Mouse (Mus musculus) limb, embryonic 11.5 days (tissue): ENCODE data around the gene Ak7. TPM values are rescaled to one million over a fixed set of nuclear protein-coding genes. Genes with fewer than 3 reads are reported as not detected.
A peak's percentile ranks its signal among the peaks of the same experiment; 100 is the strongest.

Source experiments
- ATAC-seq: fragments of 200-750 bp; cut with Nextera tagmentation; 2 replicates; pipeline ENCODE4 v1.8.0; 2017; ENCODE audit warnings: low read depth; ENCODE audit not compliant: insufficient number of reproducible peaks, low FRiP score, low TSS enrichment
- DNase-seq: peaks from one replicate; pipeline ENCODE4 v3.0.0-alpha.2; 2015; ENCODE audit warnings: low spot score
- H3K27ac ChIP-seq: fragments of 300-500 bp; sonication (generic); replicated peaks from 2 replicates; pipeline ENCODE4 v1.5.1; 2014; ENCODE audit warnings: low read depth, mild to moderate bottlenecking, low read length
- H3K27me3 ChIP-seq: fragments of 300-500 bp; sonication (generic); 2 replicates; pipeline ENCODE4 v1.6.1; 2014; ENCODE audit warnings: mild to moderate bottlenecking, low read length, mixed read lengths; ENCODE audit not compliant: control insufficient read depth, insufficient read depth
- H3K36me3 ChIP-seq: fragments of 300-500 bp; sonication (generic); 2 replicates; pipeline ENCODE4 v1.6.1; 2014; ENCODE audit warnings: mild to moderate bottlenecking, low read length, moderate library complexity, mixed read lengths; ENCODE audit not compliant: control insufficient read depth, insufficient read depth
- H3K4me1 ChIP-seq: fragments of 300-500 bp; sonication (generic); 2 replicates; pipeline ENCODE4 v1.6.1; 2014; ENCODE audit warnings: low read length, mixed read lengths; ENCODE audit not compliant: control insufficient read depth, insufficient read depth
- H3K4me2 ChIP-seq: fragments of 300-500 bp; sonication (generic); 2 replicates; pipeline ENCODE4 v1.6.1; 2014; ENCODE audit warnings: low read depth, mild to moderate bottlenecking, moderate library complexity; ENCODE audit not compliant: severe bottlenecking
- H3K4me3 ChIP-seq: fragments of 300-500 bp; sonication (generic); 2 replicates; pipeline ENCODE4 v1.5.1; 2014; ENCODE audit warnings: low read depth, low read length
- H3K9ac ChIP-seq: fragments of 300-500 bp; sonication (generic); 2 replicates; pipeline ENCODE4 v1.6.1; 2014; ENCODE audit warnings: mild to moderate bottlenecking, low read length
- H3K9me3 ChIP-seq: fragments of 300-500 bp; sonication (generic); 2 replicates; pipeline ENCODE4 v1.6.1; 2016; ENCODE audit warnings: low read length; ENCODE audit not compliant: control insufficient read depth
- WGBS: fragments of 180-500 bp; shearing (Covaris S2); extraction: QIAGEN DNeasy Blood & Tissue Kit; methylation state at CpG from one replicate; pipeline ENCODE4 v1.1.7; 2014; 5-methylcytosine and 5-hydroxymethylcytosine counted together
- polyA plus RNA-seq: library from polyadenylated mRNA; unstranded; fragments of >200 nt; fragmentation: Nextera tagmentation; extraction: Ambion mirVana; gene quantifications from 2 replicates; pipeline ENCODE4 v1.2.1, GENCODE M21; 2014

Gene Ak7
- 0.09 and 0.16 TPM in 2 replicates for polyA plus RNA-seq

GRCm38 (mm10) chr12:105705799-105706487, at the start of gene Ak7:
Gene Ak7 (plus strand): TSS chr12:105705976.
- H3K36me3 ChIP-seq: 0 out of 2 replicates have a peak, but pooled peaks cover 2% of the 10 kb centered on the region
- H3K9ac ChIP-seq: no peak within 1 kb of the TSS
- H3K4me3 ChIP-seq: no peak within 1 kb of the TSS
- ATAC-seq (peak; percentile 75; the same call in 1 of the 2 replicates), DNase-seq (peak; percentile 82)
- H3K27me3 ChIP-seq: no peaks in the 10 kb centered on the region
- H3K4me2 ChIP-seq: peak within 1 kb of the TSS; percentile 29
- no peak within 1 kb of the TSS for H3K27ac ChIP-seq
- H3K4me1 ChIP-seq: no peaks in the 10 kb centered on the region
- 13% methylated on average over 22 of the region's 22 CpGs for WGBS
- no peaks in the 10 kb centered on the region for H3K9me3 ChIP-seq

- no peak overlapping the region for H3K9ac ChIP-seq
- H3K27me3 ChIP-seq: no peaks in the 10 kb centered on the region
- H3K4me3 ChIP-seq: no peak overlapping the region
- no peaks in the 10 kb centered on the region for H3K9me3 ChIP-seq
- H3K36me3 ChIP-seq: peaks cover 9% of the 10 kb centered on the region
- no peak overlapping the region for H3K27ac ChIP-seq
- WGBS: 95% methylated on average over 8 of the region's 8 CpGs
- no peaks in the 10 kb centered on the region for H3K4me1 ChIP-seq
- no peak overlapping the region for H3K4me2 ChIP-seq
- ATAC-seq (no peak), DNase-seq (no peak)
Observed at GRCm38 (mm10) chr12:105676274-105676673, 29.5 kb upstream of the Ak7 start.

DNA sequence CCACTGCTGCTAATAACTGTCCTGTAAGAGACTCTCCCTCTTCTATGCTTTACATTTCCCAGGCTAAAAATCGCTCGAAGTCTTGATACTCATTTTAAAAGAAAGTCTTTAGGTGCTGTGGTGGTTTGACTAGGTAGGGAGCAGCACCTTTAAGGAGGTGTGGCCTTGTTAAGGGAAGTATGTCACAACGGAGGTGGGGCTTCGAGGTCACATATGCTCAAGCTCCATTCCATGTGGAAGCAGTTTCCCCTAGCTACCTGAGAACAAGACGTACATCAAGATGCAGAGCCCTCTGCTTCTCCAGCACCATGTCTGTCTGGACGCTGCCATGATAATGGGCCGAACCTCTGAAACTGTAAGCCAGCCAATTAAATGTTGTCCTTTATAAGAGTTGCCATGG, 27.6 kb upstream of the Ak7 start:
- ATAC-seq: no peak
- no peaks in the 10 kb centered on the region for H3K27me3 ChIP-seq
- H3K4me3 ChIP-seq: no peak overlapping the region
- H3K9me3 ChIP-seq: no peaks in the 10 kb centered on the region
- peaks cover 2% of the 10 kb centered on the region; the same call in 1 of the 2 replicates for H3K4me1 ChIP-seq
- DNase-seq: no peak
- no peak overlapping the region for H3K4me2 ChIP-seq
- H3K36me3 ChIP-seq: peaks cover 9% of the 10 kb centered on the region
- no peak overlapping the region for H3K27ac ChIP-seq
- no peak overlapping the region for H3K9ac ChIP-seq
- WGBS: 91% methylated on average over 7 of the region's 7 CpGs

DNA sequence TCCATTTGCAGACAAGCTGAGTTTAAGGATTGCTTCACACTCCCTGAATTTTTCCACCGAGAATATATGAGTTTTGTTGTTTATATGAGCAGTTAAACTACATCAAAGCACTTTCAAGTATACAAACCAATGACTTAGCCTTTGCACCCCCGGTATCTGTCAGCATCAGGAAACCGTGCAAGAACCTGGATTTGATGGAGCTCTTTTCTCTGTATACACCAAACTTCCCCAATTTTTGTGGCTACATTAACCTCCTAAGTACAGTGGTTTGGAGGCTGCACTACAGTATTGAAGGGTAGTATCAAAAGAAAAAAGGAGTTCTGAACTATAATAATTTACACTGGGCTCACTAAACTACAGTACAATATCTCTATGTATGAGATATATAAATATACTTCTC, 27.0 kb upstream of the Ak7 start:
- no peak overlapping the region for H3K4me2 ChIP-seq
- no peak overlapping the region for H3K27ac ChIP-seq
- 86% methylated on average over 3 of the region's 3 CpGs for WGBS
- no peaks in the 10 kb centered on the region for H3K27me3 ChIP-seq
- DNase-seq (no peak), ATAC-seq (no peak)
- H3K36me3 ChIP-seq: 0 out of 2 replicates have a peak, but pooled peaks cover 5% of the 10 kb centered on the region
- no peak overlapping the region for H3K4me3 ChIP-seq
- H3K9ac ChIP-seq: no peak overlapping the region
- no peaks in the 10 kb centered on the region for H3K9me3 ChIP-seq
- H3K4me1 ChIP-seq: peaks cover 8% of the 10 kb centered on the region; the same call in 1 of the 2 replicates

DNA sequence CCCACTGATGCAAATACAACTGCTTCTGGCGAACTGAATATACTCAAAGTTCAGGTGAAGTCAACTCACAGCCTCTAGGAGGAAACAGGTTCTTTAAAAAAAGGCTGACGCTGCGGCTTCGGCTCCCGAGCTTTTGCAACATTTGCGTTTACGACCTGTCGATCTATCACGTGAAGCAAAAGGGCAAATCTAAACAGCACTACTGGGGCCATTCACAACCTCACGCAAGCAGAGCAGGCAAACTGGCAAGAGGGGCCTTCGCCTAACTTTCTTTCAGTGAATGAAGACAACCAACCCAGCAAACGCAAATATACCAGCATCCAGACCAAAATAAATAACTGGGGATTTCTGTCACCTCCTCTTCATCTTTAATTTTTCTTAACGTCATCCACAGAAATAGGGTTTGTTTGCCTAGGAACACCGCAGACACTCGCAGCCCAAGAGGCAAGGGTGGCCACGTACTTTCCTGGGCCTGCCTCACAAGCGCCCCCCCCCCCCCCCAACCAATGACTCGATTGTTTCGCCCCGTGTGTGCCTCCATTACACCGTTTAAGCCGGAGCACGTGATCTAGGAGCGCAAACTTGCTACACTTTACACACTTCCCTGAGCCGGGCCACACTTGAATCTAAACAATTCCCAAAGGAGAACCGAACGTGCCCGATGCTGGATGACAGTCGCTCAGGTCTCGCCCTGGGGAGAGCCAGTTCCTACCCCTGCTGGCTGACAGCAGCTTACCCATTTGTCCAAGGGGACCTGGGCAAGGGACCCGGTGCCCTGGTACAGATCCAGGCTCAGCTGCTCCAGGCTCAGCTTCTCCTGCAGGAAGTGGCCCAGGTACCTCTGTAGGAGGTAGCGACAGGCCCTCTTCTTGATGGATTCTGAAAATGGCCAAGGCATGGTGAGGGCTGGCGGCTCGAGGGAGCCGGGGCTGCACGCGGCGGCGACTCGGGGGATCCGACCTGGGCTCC, 21.6 kb upstream of the Ak7 start, which contains the start of gene Gskip:
Gene Gskip (plus strand): TSS at position 897 of the 969 bp plus-strand sequence.
- Histone ChIP-seq H3K36me3 (no peaks in the 10 kb centered on the region; the same call in 1 of the 2 replicates), H3K4me1 (peaks cover 13% of the 10 kb centered on the region; the same call in 1 of the 2 replicates), H3K9ac (peak within 1 kb of the TSS; percentile 76), H3K4me2 (peak within 1 kb of the TSS; percentile 87), H3K27ac (peak within 1 kb of the TSS; percentile 74), H3K4me3 (peak within 1 kb of the TSS; percentile 96), H3K27me3 (no peaks in the 10 kb centered on the region), H3K9me3 (no peaks in the 10 kb centered on the region)
- peak; percentile 63 for DNase-seq
- WGBS: under 1% methylated on average over 41 of the region's 41 CpGs
- peak; percentile 44; the same call in 1 of the 2 replicates for ATAC-seq

- DNase-seq: peak; percentile 99
- peak within 1 kb of the TSS; percentile 96 for H3K4me3 ChIP-seq
- no peaks in the 10 kb centered on the region for H3K27me3 ChIP-seq
- no peaks in the 10 kb centered on the region for H3K9me3 ChIP-seq
- under 1% methylated on average over 71 of the region's 73 CpGs for WGBS
- H3K27ac ChIP-seq: peak within 1 kb of the TSS; percentile 74
- ATAC-seq: peak; percentile 90
- H3K36me3 ChIP-seq: no peaks in the 10 kb centered on the region; the same call in 1 of the 2 replicates
- peaks cover 13% of the 10 kb centered on the region; the same call in 1 of the 2 replicates for H3K4me1 ChIP-seq
- H3K4me2 ChIP-seq: peak within 1 kb of the TSS; percentile 87
- peak within 1 kb of the TSS; percentile 76 for H3K9ac ChIP-seq
Observed at GRCm38 (mm10) chr12:105685001-105685691, 20.6 kb upstream of the Ak7 start, which contains the start of gene Atg2b. Gene Atg2b (minus strand): TSS chr12:105685211.

DNA sequence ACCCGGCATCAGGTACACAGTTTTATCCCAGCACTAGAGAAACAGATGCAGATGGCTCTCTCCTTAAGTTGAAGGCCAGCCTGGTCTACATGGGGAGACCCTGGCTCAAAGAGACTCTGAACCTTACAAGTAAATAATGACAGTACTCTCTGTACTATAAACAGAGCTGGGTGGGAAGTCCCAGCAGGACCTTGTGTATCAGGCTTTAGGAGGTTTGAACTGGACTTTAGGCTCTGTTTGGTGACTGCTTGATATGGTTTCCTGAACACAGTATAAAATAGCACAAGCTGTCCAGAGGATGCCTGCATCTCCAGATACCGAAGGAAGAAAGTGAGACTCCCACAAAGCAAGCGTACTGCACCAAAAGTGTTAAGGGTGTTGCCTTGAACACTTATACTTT, 19.0 kb upstream of the Ak7 start:
- ATAC-seq: no peak
- 91% methylated on average over 3 of the region's 3 CpGs for WGBS
- DNase-seq: no peak
- H3K4me2 ChIP-seq: no peak overlapping the region
- no peak overlapping the region for H3K27ac ChIP-seq
- H3K9ac ChIP-seq: no peak overlapping the region
- peaks cover 13% of the 10 kb centered on the region; the same call in 1 of the 2 replicates for H3K4me1 ChIP-seq
- H3K9me3 ChIP-seq: no peaks in the 10 kb centered on the region
- H3K4me3 ChIP-seq: no peak overlapping the region
- H3K36me3 ChIP-seq: no peaks in the 10 kb centered on the region; the same call in 1 of the 2 replicates
- H3K27me3 ChIP-seq: no peaks in the 10 kb centered on the region
